Mouse (Mus musculus) granulocyte monocyte progenitor cell, adult 5-6 weeks (primary cell): Measurements from ENCODE around the gene Defb25. TPM values are rescaled to one million over a fixed set of nuclear protein-coding genes. Genes with fewer than 3 reads are reported as not detected.

Experiments used
- ATAC-seq: replicated peaks from 2 replicates; pipeline ENCODE4 v1.8.0; 2016; ENCODE audit warnings: mild to moderate bottlenecking, moderate TSS enrichment, inconsistent platforms; ENCODE audit not compliant: poor library complexity, severe bottlenecking
- total RNA-seq, 2 experiments: library from RNA; stranded (forward) in 1 of 2; stranded (reverse) in 1 of 2; fragments of 200-712, 200-1000 nt in 1 of 2; fragments of >200 nt in 1 of 2; fragmentation: Nextera tagmentation in 1 of 2; gene quantifications; 2 replicates each; pipeline ENCODE4 v1.2.3; 2014 to 2017

The Defb25 gene
- total RNA-seq, 2 experiments from 2014 or later: not detected

GRCm38 (mm10) chr2:152629239-152629638 lies 6.4 kb upstream of the Defb25 start:
- no peak for ATAC-seq

GRCm38 (mm10) chr2:152628066-152628465 lies 5.2 kb upstream of the Defb25 start:
- no peak for ATAC-seq

GRCm38 (mm10) chr2:152626774-152627591 lies 4.1 kb upstream of the Defb25 start, which contains the start of gene Rem1:
Gene Rem1, plus strand, starts transcription at chr2:152626951.
- ATAC-seq: peak; percentile 64

GRCm38 (mm10) chr2:152625256-152625655 lies 2.4 kb upstream of the Defb25 start:
- no peak for ATAC-seq

- ATAC-seq: no peak
These were observed 1.7 kb upstream of the Defb25 start for GRCm38 (mm10) chr2:152624566-152624965.

- no peak for ATAC-seq
These were observed 702 bp downstream of the Defb25 start for GRCm38 (mm10) chr2:152622151-152622550.

DNA sequence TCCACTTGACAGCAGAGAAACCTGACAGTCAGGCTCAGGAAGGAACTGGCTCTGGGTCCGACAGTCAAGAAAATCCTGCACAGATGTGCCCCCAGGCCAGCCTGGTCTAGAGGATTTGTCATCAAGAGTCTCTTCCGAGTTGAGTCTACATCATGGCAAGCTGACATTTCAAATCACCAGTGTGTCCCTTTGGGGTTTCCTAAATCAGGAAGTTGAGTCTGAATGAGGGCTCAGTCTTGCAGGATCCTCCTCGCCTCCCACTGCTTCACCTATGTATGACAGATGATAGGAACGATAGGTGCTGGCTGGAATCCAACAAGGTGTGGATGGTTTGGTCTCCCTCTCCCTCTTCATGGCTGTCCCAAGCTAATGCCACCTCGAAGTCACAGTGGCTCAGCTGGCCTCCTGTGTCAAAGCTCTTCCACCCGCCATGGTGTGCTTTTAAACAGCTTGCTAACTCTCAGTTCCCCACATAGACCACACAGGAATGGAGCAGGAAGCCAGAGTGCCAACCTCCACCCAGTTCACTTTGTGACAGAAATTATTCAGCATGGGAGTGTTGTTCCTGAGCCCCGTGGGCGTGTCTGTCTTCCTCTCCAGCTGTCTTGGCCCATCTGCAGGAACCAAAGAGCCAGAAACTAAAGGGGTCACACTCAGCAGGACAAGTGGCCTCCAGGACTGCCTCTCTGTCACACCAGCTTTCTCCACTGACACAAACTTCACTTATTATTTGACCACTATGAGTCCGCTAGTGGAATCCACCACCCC lies 2.3 kb downstream of the Defb25 start:
- peak; percentile 92 for ATAC-seq

DNA sequence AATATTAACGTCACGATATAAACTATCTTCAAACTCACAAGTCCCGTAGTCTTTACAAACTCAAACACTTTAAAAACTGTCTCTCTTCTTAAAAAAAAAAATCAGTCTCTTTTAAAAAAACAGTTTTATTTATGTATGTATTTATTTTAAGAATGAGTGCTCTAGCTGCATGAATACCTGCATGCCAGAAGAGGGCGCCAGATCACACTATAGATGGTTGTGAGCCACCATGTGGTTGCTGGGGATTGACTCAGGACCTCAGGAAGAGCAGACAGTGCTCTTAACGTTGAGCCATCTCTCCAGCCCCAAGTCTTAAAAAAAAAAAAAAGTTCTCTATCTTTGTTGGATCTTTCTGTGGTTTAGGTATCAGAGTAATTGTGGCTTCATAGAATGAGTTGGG lies 5.5 kb downstream of the Defb25 start:
- ATAC-seq: no peak

- no peak for ATAC-seq
These were observed 6.4 kb downstream of the Defb25 start for GRCm38 (mm10) chr2:152616470-152616869.

DNA sequence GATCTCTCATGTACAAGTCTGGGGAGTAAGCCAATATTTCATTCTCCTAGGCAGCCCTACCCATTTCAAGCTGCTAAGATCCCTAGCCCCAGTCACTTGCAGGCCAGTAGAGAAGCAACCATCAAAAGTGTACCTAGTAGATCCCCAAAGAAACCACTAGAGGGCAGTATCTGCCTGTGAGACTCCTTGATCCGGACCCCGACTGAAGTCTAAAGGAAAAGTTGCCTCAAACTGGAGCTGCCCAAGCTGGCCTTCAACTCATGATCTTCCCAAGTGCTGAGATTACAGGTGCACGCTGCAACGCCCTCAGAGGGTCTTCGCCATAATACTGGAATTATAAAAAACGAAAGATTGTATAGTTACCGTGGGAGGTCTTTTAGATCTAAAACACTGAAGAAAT lies 7.3 kb downstream of the Defb25 start:
- peak; percentile 80 for ATAC-seq

DNA sequence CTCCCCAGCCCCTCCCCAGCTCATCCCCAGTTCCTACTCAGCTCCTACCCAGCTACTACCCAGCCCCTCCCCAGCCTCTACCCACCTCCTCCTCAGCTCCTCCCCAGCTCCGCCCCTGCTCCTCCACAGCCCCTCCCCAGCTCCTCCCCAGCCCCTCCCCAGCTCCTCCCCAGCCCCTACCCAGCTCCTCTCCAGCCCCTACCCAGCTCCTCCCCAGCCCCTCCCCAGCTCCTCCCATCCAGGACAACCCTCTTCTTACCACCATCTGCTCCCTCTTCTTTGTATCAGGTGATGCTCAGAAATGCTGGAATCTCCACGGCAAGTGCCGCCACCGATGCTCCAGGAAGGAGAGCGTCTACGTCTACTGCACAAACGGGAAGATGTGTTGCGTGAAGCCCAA lies 10.7 kb downstream of the Defb25 start:
- no peak for ATAC-seq

DNA sequence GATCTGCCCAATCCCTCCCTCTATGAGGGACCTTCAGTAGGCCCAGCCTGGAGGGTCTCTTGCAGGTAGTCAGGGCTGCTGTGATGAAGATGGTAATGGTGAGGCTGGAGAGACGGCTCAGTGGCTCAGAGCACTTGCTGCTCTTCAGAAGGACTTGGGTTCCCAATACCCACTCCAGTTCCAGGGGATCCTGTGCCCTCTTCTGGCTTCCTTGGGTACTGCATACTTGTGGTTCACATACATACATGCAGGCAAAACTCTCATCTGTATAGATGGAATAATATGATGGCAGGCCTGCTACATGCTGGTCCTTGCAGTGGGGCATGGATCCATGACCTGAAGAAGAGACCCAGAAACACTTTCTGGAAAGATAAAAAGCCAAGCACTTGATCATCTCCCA lies 14.1 kb downstream of the Defb25 start:
- ATAC-seq: no peak

GRCm38 (mm10) chr2:152607746-152608145 lies 15.1 kb downstream of the Defb25 start:
- ATAC-seq: no peak

DNA sequence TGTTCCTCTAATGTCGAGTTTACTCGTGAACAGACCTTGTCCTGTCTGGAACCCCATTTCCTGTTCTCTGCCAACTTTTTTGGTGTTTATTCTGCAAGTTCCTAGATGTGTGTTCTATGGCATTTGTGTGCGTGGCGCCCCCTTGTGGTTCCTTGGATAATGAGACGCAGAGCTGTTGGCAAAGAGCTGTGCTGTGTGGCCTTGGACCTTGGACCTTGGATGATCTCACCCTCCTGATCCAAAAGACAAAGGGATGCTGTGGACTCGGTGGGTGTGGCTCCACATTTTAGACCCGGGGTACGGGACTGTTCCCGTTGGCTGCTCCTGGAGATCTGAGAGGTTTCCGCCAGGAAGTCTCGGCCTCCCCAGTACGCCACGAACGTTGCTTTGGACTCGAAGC lies 18.8 kb downstream of the Defb25 start, which contains the start of gene Defb36:
Gene Defb36 (plus strand): TSS at position 271 of the 400 bp plus-strand sequence.
- ATAC-seq: peak; percentile 46

GRCm38 (mm10) chr2:152601275-152601960 lies 21.4 kb downstream of the Defb25 start:
- peak; percentile 61 for ATAC-seq

- ATAC-seq: no peak
These were observed 22.8 kb downstream of the Defb25 start for GRCm38 (mm10) chr2:152600076-152600475.

DNA sequence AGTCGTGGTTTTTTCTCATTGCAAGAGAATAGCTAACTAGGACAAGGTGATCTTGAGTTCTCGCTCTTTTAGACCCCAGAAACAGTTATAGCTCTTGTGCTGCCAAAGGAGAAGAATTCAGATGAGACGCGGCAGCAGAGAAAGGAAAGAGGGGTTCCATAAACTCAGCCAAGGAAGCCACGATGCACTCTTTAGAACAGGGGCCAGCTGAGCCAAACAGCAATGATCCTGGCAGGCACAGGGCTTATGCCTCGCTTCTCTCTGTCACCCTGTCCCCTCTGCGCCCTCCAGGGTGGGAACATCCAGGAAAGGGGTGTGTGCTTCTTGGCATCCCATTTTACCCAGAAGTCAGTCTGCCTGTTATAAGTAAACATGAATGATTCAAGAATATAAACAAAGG lies 23.6 kb downstream of the Defb25 start, which contains the start of gene Defb45:
Gene Defb45 (minus strand): TSS at position 101 of the 400 bp plus-strand sequence.
- ATAC-seq: no peak

DNA sequence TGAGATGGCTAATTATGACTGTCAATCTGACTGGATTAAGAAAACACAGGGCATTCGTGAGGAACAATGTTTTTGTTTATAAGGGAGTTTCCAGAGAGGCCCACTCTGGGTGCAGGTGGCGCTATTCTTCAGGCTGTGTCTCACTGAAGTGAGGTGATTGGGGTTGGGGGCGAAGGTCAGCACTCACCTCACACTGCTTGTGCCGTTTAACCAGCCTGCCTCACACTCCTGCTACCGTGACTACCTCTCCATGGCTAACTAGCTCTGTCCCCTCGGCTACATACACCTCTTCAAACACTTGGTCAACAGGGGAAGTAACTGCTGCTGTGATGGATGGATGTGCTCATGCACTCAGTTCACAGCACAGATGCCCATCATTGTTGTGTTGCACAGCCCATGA lies 33.8 kb downstream of the Defb25 start:
- no peak for ATAC-seq

- ATAC-seq: no peak
These were observed 34.4 kb downstream of the Defb25 start for GRCm38 (mm10) chr2:152588450-152588849.

DNA sequence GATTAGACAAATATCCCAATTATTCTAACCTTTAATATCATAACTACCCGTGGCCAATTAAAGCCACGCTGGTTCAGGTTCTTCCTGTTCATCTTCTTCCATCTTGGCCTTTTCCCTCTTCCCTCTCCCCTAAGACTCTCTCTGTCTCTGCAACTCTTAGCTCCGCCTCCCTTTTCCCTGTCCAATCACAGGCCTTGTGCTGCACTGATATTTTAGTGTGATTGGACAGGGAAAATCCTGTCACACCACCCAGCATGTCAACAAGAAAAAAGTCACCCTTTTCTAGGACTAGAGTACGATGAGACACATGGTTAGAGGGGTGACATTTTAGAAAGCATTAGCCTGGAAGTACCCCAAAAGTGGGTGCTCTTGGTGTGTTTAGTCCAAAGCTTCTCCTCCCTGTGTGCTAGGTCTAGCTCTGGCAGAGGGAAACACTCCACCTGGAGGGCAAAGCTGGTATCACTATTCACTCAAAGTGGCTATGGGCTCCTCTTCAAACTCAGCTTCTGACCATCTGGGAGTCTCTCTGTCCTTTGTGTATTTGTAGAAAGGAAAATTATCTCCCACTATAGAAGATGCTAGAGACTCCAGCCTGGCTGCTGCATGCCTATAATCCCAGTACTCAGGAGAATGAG lies 35.8 kb downstream of the Defb25 start:
- peak; percentile 78 for ATAC-seq
